Mouse (Mus musculus) liver, adult 2 months (tissue): ENCODE data around the gene Ncapd2. TPM values are rescaled to one million over a fixed set of nuclear protein-coding genes. Genes with fewer than 3 reads are reported as not detected.

Source experiments
- DNase-seq: peaks from one replicate; pipeline ENCODE4 v3.0.0-alpha.2; 2011; ENCODE audit warnings: low read depth, low spot score; ENCODE audit errors: extremely low read depth
- H3K27ac ChIP-seq: fragments of 200-500 bp; replicated peaks from 2 replicates; pipeline ENCODE4 v1.5.1; 2012; ENCODE audit warnings: low read depth, mild to moderate bottlenecking, control low read depth, inconsistent platforms, low read length; ENCODE audit not compliant: insufficient read depth
- H3K27me3 ChIP-seq: fragments of 200-500 bp; 2 replicates; pipeline ENCODE4 v1.6.1; 2012; ENCODE audit warnings: mild to moderate bottlenecking, moderate library complexity, low read length, inconsistent platforms; ENCODE audit not compliant: control insufficient read depth, insufficient read depth
- H3K36me3 ChIP-seq: fragments of 200-500 bp; 2 replicates; pipeline ENCODE4 v1.6.1; 2012; ENCODE audit warnings: low read length, inconsistent platforms; ENCODE audit not compliant: control insufficient read depth, insufficient read depth
- H3K4me1 ChIP-seq: fragments of 200-500 bp; 2 replicates; pipeline ENCODE4 v1.6.1; 2011; ENCODE audit warnings: low read length; ENCODE audit not compliant: control insufficient read depth, insufficient read depth
- H3K4me3 ChIP-seq: fragments of 200-500 bp; 2 replicates; pipeline ENCODE4 v1.5.1; 2011; ENCODE audit warnings: low read depth, mild to moderate bottlenecking, control low read depth, low read length, moderate library complexity; ENCODE audit not compliant: insufficient read depth
- H3K79me2 ChIP-seq: fragments of 200-500 bp; 2 replicates; pipeline ENCODE4 v1.6.1; 2012; ENCODE audit warnings: inconsistent platforms, mild to moderate bottlenecking, low read length, moderate library complexity; ENCODE audit not compliant: control insufficient read depth, insufficient read depth
- H3K9ac ChIP-seq: fragments of 200-500 bp; 2 replicates; pipeline ENCODE4 v1.6.1; 2012; ENCODE audit warnings: low read depth, mild to moderate bottlenecking, control low read depth, inconsistent platforms, low read length
- CTCF ChIP-seq: fragments of 200-500 bp; IDR thresholded peaks from 2 replicates; pipeline ENCODE4 v1.5.1; 2011; ENCODE audit warnings: low read depth, low read length, control low read depth
- POLR2A ChIP-seq: fragments of 200-500 bp; IDR thresholded peaks from 2 replicates; pipeline ENCODE4 v1.6.1; 2011; ENCODE audit warnings: low read length, control low read depth; ENCODE audit not compliant: insufficient read depth; ENCODE audit errors: extremely low read depth
- WGBS: fragments of 180-500 bp; shearing (Covaris S2); methylation state at CpG from one replicate; pipeline ENCODE4 v1.1.7; 2018; 5-methylcytosine and 5-hydroxymethylcytosine counted together
- polyA plus RNA-seq: library from polyadenylated mRNA; depleted of rRNA; stranded (reverse); fragments of >200 nt; gene quantifications from 2 replicates; pipeline ENCODE4 v1.2.3, GENCODE M21; 2012
- total RNA-seq: library from RNA; depleted of rRNA; stranded (reverse); fragments of >200 nt; gene quantifications from 2 replicates; pipeline ENCODE4 v1.2.3, GENCODE M21; 2014

Gene Ncapd2
- total and polyA plus RNA-seq, 2 experiments = 2.4 to 3.5 TPM

DNA sequence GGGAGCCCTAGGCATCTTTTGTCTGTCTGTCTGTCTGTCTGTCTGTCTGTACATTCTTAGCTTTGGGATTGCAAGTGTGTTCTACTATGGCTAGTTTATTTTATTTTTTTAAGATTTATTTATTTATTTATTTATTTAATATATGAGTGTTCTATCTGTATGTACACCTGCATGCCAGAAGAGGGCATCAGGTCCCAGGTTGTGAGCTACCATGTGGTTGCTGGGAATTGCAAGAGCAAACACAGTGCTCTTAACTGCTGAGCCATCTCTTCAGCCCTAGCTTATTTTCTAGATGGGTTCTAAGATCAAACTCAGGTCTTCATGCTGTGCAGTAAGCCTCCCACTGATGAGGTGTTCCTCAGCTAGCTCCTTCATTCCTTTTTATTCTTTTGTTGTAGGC is 37.0 kb downstream of the Ncapd2 start:
- H3K27ac ChIP-seq = no peak overlapping the region
- H3K9ac ChIP-seq = no peak overlapping the region
- DNase-seq = peak; percentile 48
- H3K4me1 ChIP-seq = no peaks in the 10 kb centered on the region
- no peaks in the 10 kb centered on the region for H3K27me3 ChIP-seq
- no peaks in the 10 kb centered on the region; the same call in 1 of the 2 replicates for H3K79me2 ChIP-seq
- H3K36me3 ChIP-seq = no peaks in the 10 kb centered on the region
- no peak overlapping the region for H3K4me3 ChIP-seq
- TF ChIP-seq POLR2A = no peak
- peak; percentile 51; the same call in 1 of the 2 replicates for TF ChIP-seq CTCF

DNA sequence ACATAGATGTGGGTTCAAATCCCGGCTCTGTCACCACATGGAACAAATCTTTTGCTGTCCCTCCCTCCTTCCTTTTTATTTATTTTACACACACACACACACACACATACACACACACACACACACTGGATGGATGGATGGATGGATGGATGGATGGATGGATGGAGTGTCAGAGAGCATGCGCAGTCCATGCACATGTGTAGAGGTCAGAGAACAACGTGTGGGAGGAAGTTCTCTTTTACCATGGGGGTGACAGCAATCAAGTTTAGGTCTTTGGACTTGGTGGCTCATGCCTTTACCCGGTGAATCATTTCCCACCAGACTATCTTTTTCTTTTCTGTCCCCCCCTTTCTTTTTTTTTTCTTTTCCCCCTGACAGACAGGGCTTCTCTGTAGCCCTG is 37.8 kb downstream of the Ncapd2 start:
- Histone ChIP-seq H3K27ac (no peak overlapping the region), H3K9ac (no peak overlapping the region), H3K79me2 (no peaks in the 10 kb centered on the region; the same call in 1 of the 2 replicates), H3K4me3 (no peak overlapping the region), H3K4me1 (peaks cover 4% of the 10 kb centered on the region), H3K27me3 (no peaks in the 10 kb centered on the region), H3K36me3 (no peaks in the 10 kb centered on the region)
- WGBS = 81% methylated on average over 4 of the region's 4 CpGs
- no peak for DNase-seq
- TF ChIP-seq POLR2A (no peak), CTCF (no peak)

DNA sequence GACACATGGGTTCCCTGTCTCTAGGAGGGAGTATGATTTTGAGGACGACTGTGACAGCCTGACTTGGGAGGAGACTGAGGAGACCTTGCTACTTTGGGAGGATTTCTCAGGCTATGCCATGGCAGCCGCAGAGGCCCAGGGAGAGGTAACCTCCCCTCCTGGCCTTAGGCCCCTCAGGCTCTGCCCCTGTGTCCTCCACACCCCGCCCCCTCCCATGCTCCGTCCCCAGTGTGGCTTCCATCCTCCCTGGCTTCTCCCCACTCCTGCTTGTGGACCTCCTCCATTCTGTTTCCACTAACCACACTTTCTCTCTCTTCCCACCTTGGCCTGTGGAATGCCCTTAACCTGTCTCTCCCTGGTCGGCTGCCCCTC is 38.5 kb downstream of the Ncapd2 start:
- DNase-seq = no peak
- Histone ChIP-seq H3K4me1 (peaks cover 5% of the 10 kb centered on the region), H3K27me3 (no peaks in the 10 kb centered on the region), H3K27ac (no peak overlapping the region), H3K79me2 (no peaks in the 10 kb centered on the region; the same call in 1 of the 2 replicates), H3K4me3 (no peak overlapping the region), H3K9ac (no peak overlapping the region), H3K36me3 (no peaks in the 10 kb centered on the region)
- TF ChIP-seq POLR2A = no peak
- no peak for TF ChIP-seq CTCF
- WGBS = 96% methylated on average over 5 of the region's 5 CpGs

DNA sequence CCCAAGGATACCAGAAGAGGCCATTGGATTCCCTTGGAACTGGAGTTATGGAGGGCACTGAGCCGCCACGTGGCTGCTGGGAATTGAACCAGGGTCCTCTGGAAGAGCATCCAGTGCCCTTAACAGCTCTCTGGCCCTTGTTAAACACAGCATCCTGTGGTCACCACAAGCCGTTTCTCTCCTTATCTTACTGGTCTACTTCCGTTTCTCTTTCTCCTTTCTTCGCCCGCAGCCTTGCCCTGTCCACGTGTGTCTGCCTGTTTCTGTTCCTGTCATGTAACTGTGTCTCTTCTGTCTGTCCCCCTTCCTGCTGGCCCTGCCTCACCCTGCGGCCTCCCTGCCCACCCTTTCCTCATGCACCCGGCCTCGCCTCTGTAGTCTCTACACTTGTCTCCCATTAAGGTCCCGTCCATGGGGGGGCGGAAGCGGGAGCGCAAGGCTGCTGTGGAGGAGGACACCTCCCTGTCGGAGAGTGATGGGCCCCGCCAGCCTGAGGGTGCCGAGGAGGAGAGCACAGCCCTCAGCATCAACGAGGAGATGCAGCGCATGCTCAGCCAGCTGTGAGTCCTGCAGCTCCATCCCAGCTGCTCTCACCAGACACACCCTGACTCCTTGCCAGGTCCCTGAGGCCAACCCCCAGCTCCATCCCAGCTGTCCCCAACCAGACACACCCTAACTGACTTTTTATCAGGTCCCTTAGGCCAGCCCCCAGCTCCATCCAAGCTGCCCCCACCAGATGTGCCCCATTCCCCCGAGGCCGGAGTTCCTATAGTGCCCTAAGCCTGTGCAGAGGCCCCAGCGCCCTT is 39.1 kb downstream of the Ncapd2 start:
- Histone ChIP-seq H3K36me3 (no peaks in the 10 kb centered on the region), H3K27me3 (no peaks in the 10 kb centered on the region), H3K9ac (no peak overlapping the region), H3K4me3 (no peak overlapping the region), H3K27ac (no peak overlapping the region), H3K4me1 (peaks cover 6% of the 10 kb centered on the region), H3K79me2 (peaks cover 2% of the 10 kb centered on the region; the same call in 1 of the 2 replicates)
- 87% methylated on average over 22 of the region's 22 CpGs for WGBS
- TF ChIP-seq CTCF = no peak
- TF ChIP-seq POLR2A = no peak
- DNase-seq = no peak

DNA sequence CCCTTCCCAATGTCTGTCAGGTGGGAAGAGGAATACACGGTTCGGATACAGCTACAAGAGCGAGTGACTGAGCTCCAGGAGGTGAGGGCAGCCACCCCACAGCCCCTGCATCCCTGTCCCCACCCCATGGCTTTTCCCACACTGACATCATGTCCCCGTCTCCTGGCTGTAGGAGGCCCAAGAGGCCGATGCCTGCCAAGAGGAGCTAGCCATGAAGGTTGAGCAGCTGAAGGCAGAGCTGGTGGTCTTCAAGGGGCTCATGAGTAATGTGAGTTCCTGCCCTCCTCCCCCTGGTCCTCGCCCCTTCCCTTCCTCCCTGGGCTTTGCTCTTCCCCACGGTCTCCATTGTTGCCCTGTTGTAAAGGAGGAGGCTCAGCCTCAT is 41.9 kb downstream of the Ncapd2 start:
- no peaks in the 10 kb centered on the region for H3K36me3 ChIP-seq
- peaks cover 14% of the 10 kb centered on the region for H3K4me1 ChIP-seq
- 86% methylated on average over 7 of the region's 7 CpGs for WGBS
- TF ChIP-seq CTCF (no peak), POLR2A (no peak)
- H3K27me3 ChIP-seq = no peaks in the 10 kb centered on the region
- peak overlapping the region; percentile 10; the same call in 1 of the 2 replicates for H3K9ac ChIP-seq
- H3K4me3 ChIP-seq = no peak overlapping the region
- no peak for DNase-seq
- peaks cover 12% of the 10 kb centered on the region; the same call in 1 of the 2 replicates for H3K79me2 ChIP-seq
- no peak overlapping the region for H3K27ac ChIP-seq
